Comparison of ENCODE assay signal across 8 mouse cellular contexts in the genomic region with DNA sequence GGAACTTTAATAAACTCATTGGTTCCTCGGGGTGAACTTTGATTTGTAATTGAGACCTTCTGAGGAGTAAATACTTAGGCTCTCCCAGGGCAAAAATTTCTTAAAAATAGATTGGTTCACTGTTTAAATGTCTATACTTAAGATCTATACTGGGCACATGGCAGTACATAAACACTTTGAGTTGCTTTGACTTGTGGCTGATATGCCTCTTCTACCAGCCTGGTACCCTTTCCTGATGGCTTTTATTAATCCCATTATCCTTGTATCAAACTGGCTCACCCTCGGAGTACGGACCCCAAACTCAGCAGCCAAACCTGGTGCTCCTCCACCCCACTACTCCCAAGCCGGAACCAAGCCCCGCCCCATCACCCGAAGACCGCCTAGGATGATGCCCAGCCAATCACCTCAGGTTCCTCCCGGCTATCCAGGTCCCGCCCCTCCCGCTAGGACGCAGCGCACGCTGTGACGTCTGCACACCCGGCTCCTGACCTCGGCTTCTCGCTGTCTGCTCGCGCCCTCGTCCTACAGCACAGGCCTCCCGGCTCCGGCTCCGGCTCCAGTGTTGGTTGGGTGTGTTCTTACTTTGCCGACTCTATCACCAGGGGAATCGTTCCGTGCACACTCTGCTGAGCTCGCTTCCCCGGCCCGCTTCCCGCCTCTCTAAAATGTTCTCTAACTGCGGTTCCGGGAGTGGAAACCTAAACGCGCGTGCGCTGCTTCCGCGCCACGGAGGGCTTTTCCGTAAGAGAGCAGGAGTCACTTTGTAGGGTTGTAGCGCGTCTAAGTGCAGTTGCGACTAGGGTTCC. TPM values are rescaled to one million over a fixed set of nuclear protein-coding genes. Genes with fewer than 3 reads are reported as not detected.
A peak's percentile ranks its signal among the peaks of the same experiment; 100 is the strongest.
DNase-seq lines count a peak whose midpoint lies in the region; ATAC-seq lines count a peak whose summit lies in the region.

A gene (plus strand): TSS at position 464 of the 806 bp plus-strand sequence.

- intact Hi-C loops in gastrocnemius, postnatal 14 days (cut with DNase I; ENCODE audit: low total_unique reads), result no loop called here
- intact Hi-C loops in left cerebral cortex, postnatal 10 days (cut with DNase I), result loop anchor here (10.0 kb wide), 1 partner anchor 219 kb away; no protein-coding TSS in a partner anchor

- ATAC-seq in inflammation-experienced regulatory T-cells, adult 6 months, result peak; percentile 99
- ATAC-seq in megakaryocyte-erythroid progenitor cell, adult 5-6 weeks (replicated peaks; ENCODE audit: low FRiP score, low TSS enrichment, poor library complexity, severe bottlenecking), result peak; percentile 77

- peak; percentile 96 to 98 for DNase-seq in adrenal gland, adult (ENCODE audit: inconsistent age in 2 of 2, low spot score in 1 of 2)
- peak; percentile 95 for DNase-seq in embryo, embryonic 10.5 days (ENCODE audit: low spot score)
- peak; percentile 96 for DNase-seq in gastrocnemius, postnatal 14 days
- peak; percentile 89 to 97 for DNase-seq in left cerebral cortex, postnatal 10 days (ENCODE audit: extremely low spot score in 1 of 2, low spot score in 2 of 2)
- DNase-seq in right cerebral cortex, postnatal 25 days, result peak; percentile 94
- peak; percentile 89 to 95 for DNase-seq in urinary bladder, postnatal 4 days (ENCODE audit: low spot score in 2 of 2)

RNA-seq across cellular contexts. Expression of the gene that starts here (rescaled TPM):
- 10 to 100 TPM; 70.5 to 72.3 TPM for total RNA-seq in gastrocnemius, postnatal 14 days (2021)
- 100 to 1,000 TPM; 130 to 207 (median 140) TPM for polyA plus RNA-seq in inflammation-experienced regulatory T-cells, adult 6 months (2017; shearing (Covaris generic))
- 10 to 100 TPM; 65.1 to 67.8 TPM for total RNA-seq in left cerebral cortex, postnatal 10 days (2021)
- 458 and 522 TPM in 2 replicates for total RNA-seq in megakaryocyte-erythroid progenitor cell, adult 5-6 weeks (2014; fragmentation: Nextera tagmentation)
- total RNA-seq in megakaryocyte-erythroid progenitor cell, adult 5-6 weeks (2017), result 216 and 226 TPM in 2 replicates

Comparison
In these comparisons a context has a peak if more than half of its experiments do, and no peak if none do; other contexts are left out.
1. Peak in every context shown above with its lines: DNase-seq and ATAC-seq.